Mouse (Mus musculus) CH12.LX (cell line): ENCODE measurements around the gene Foxn2.

Experiments used
- CTCF ChIP-seq, 2 experiments: IDR thresholded peaks in 1 of 2; conservative IDR thresholded peaks in 1 of 2; 2 replicates each; pipeline ENCODE4 v1.5.1; 2011 to 2012; ENCODE audit warnings: low read depth in 2 of 2, low read length in 2 of 2, improper control_type of control experiment in 1 of 2, inconsistent platforms in 1 of 2, mild to moderate bottlenecking in 1 of 2, moderate library complexity in 1 of 2
- GABPA ChIP-seq: IDR thresholded peaks from 2 replicates; pipeline ENCODE4 v1.6.1; 2012; ENCODE audit warnings: low read depth, low read length, improper control_type of control experiment, inconsistent platforms; ENCODE audit not compliant: insufficient replicate concordance
- HCFC1 ChIP-seq: IDR thresholded peaks from 2 replicates; pipeline ENCODE4 v1.6.1; 2012; ENCODE audit warnings: low read depth, mild to moderate bottlenecking, inconsistent platforms, low read length, improper control_type of control experiment
- RAD21 ChIP-seq: IDR thresholded peaks from 2 replicates; pipeline ENCODE4 v1.6.1; 2011; ENCODE audit warnings: low read depth, mild to moderate bottlenecking, low read length, improper control_type of control experiment, moderate library complexity
- SIN3A ChIP-seq: IDR thresholded peaks from 2 replicates; pipeline ENCODE4 v1.6.1; 2012; ENCODE audit warnings: low read length, improper control_type of control experiment, inconsistent platforms
- SMC3 ChIP-seq: IDR thresholded peaks from 2 replicates; pipeline ENCODE4 v1.6.1; 2011; ENCODE audit warnings: low read depth, low read length, improper control_type of control experiment
- TBP ChIP-seq: conservative IDR thresholded peaks from 2 replicates; pipeline ENCODE4 v1.6.1; 2011; ENCODE audit warnings: low read depth, low read length, improper control_type of control experiment
- USF1 ChIP-seq: IDR thresholded peaks from 2 replicates; pipeline ENCODE4 v1.6.1; 2014; ENCODE audit warnings: low read depth, mild to moderate bottlenecking, inconsistent platforms, low read length, improper control_type of control experiment
- ZC3H11A ChIP-seq: IDR thresholded peaks from 2 replicates; pipeline ENCODE4 v1.6.1; 2012; ENCODE audit warnings: low read depth, mild to moderate bottlenecking, inconsistent platforms, low read length, improper control_type of control experiment

DNA sequence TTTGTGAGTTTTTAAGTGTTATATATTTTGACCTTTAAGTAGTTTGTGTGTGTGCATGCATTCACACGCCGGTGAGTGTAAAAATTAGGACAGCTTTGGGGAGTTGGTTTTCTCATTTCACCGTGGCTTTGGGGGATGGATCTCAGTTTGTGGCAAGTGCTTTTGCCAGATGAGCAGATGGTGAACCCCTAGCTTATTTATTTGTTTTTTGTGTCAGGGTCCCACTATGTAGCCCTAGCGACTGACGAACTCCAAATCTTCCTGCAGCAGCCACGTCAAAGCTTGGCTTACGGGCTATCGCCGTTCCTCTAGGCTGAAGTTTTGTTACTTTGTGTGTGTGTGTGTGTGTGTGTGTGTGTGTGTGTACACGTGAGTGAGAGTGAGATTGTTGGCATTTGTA, 50.0 kb downstream of the Foxn2 start:
- TF ChIP-seq SIN3A, result no peak
- TF ChIP-seq CTCF (conservative IDR thresholded peaks at IDR 0.05 in 1 of 2, IDR thresholded peaks at IDR 0.05 in 1 of 2; ENCODE audit: low read depth in 2 of 2, low read length in 2 of 2), result no peak
- no peak for TF ChIP-seq ZC3H11A
- TF ChIP-seq RAD21, result no peak
- no peak for TF ChIP-seq TBP
- no peak for TF ChIP-seq HCFC1
- TF ChIP-seq USF1, result no peak
- no peak for TF ChIP-seq GABPA
- TF ChIP-seq SMC3, result no peak
